Mouse (Mus musculus): ENCODE data around the gene Nagpa.

GRCm38 (mm10) chr16:5202681-5203080 is 1.1 kb downstream of the Nagpa start:
- peak; percentile 87 for TF ChIP-seq CTCF (IDR thresholded peaks at IDR 0.05)
- 0 out of 2 replicates have a peak, but pooled peaks have one; percentile 43 for TF ChIP-seq EP300 (IDR thresholded peaks at IDR 0.05; ENCODE audit: insufficient read depth, low read depth, low read length)
- TF ChIP-seq POLR2A (IDR thresholded peaks at IDR 0.05; ENCODE audit: insufficient read depth, low read depth, low read length), result no peak

Measured in heart, adult 2 months (tissue).